Mouse (Mus musculus): ENCODE measurements at regions not wholly inside any gene's neighbourhood (a gene's known extent, or its start where the extent isn't known, plus 50 kb on each side); places are given as distances from the start of the nearest gene placed in this dataset.
A peak's percentile ranks its signal among the peaks of the same experiment; 100 is the strongest.

- dilution Hi-C loops (cut with MboI; ENCODE audit: extremely low pct_ligation_motif_present, extremely low pct_unique_long_range_greater_than_20kb, low sequenced_read_pairs): no loop called here
- H3K4me1 ChIP-seq (ENCODE audit: control insufficient read depth in 1 of 2, insufficient read depth in 2 of 2): peaks cover 0 to 16% of the 10 kb centered on the region in 2 experiments; a peak in 2 of 4 replicates
- H3K9ac ChIP-seq (ENCODE audit: insufficient read depth, low read depth): no peak overlapping the region
- no peak overlapping the region for H3K4me2 ChIP-seq (ENCODE audit: insufficient read depth, low read depth, poor library complexity, severe bottlenecking)
- no peak overlapping the region for H3K4me3 ChIP-seq (replicated peaks in 1 of 3; ENCODE audit: low read depth in 2 of 3, low read length in 2 of 3, poor library complexity in 1 of 3)
- no peaks in the 10 kb centered on the region for H3K27me3 ChIP-seq (replicated peaks)
- DNase-seq (ENCODE audit: extremely low read depth): no peak
- TF ChIP-seq MYC (IDR thresholded peaks at IDR 0.05; ENCODE audit: low read depth, low read length): no peak
- no peak for TF ChIP-seq ELF1 (IDR thresholded peaks at IDR 0.05; ENCODE audit: low read depth, low read length)
- no peak for TF ChIP-seq PAX5 (IDR thresholded peaks at IDR 0.05; ENCODE audit: low read length)
- no peak for TF ChIP-seq UBTF (IDR thresholded peaks at IDR 0.05; ENCODE audit: low read depth, low read length)
- no peak for TF ChIP-seq MEF2A (IDR thresholded peaks at IDR 0.05; ENCODE audit: borderline replicate concordance, low read depth, low read length)
- TF ChIP-seq EP300 (IDR thresholded peaks at IDR 0.05; ENCODE audit: low read length): no peak
- TF ChIP-seq RAD21 (IDR thresholded peaks at IDR 0.05; ENCODE audit: low read depth, low read length): no peak
- no peak for TF ChIP-seq NRF1 (IDR thresholded peaks at IDR 0.05; ENCODE audit: low read depth, low read length)
- no peak for TF ChIP-seq TCF12 (IDR thresholded peaks at IDR 0.05; ENCODE audit: low read depth, low read length)
- no peak for TF ChIP-seq JUND (conservative IDR thresholded peaks at IDR 0.05; ENCODE audit: low read depth, low read length)
- no peak for TF ChIP-seq CHD2 (IDR thresholded peaks at IDR 0.05; ENCODE audit: low read length)
- TF ChIP-seq RCOR1 (conservative IDR thresholded peaks at IDR 0.05; ENCODE audit: low read depth, low read length): no peak
- no peak overlapping the region for H3K27ac ChIP-seq (ENCODE audit: insufficient read depth, low read depth)
- H3K79me2 ChIP-seq (replicated peaks; ENCODE audit: control insufficient read depth, extremely low read depth, insufficient read depth, poor library complexity, severe bottlenecking): no peaks in the 10 kb centered on the region
- no peaks in the 10 kb centered on the region for H3K36me3 ChIP-seq (replicated peaks in 1 of 2; ENCODE audit: control insufficient read depth in 1 of 2, insufficient read depth in 1 of 2, low read length in 1 of 2)
- peaks cover 8% of the 10 kb centered on the region for H3K9me3 ChIP-seq (replicated peaks; ENCODE audit: low read length)
- in situ Hi-C loops (cut with MboI; ENCODE audit: low pct_ligation_motif_present, low pct_unique_long_range_greater_than_20kb, low sequenced_read_pairs): no loop called here
These were observed 128.8 kb upstream of the Zfp746 start for GRCm38 (mm10) chr6:48215212-48215611.

- Histone ChIP-seq H3K27me3 (replicated peaks) (no peaks in the 10 kb centered on the region), H3K9ac (ENCODE audit: insufficient read depth, low read depth) (no peak overlapping the region), H3K27ac (ENCODE audit: insufficient read depth, low read depth) (no peak overlapping the region), H3K36me3 (replicated peaks in 1 of 2; ENCODE audit: control insufficient read depth in 1 of 2, insufficient read depth in 1 of 2, low read length in 1 of 2) (no peaks in the 10 kb centered on the region), H3K4me3 (replicated peaks in 1 of 3; ENCODE audit: low read depth in 2 of 3, low read length in 2 of 3, poor library complexity in 1 of 3) (no peak overlapping the region), H3K9me3 (replicated peaks; ENCODE audit: low read length) (peaks cover 13% of the 10 kb centered on the region), H3K4me2 (ENCODE audit: insufficient read depth, low read depth, poor library complexity, severe bottlenecking) (no peak overlapping the region), H3K4me1 (ENCODE audit: control insufficient read depth in 1 of 2, insufficient read depth in 2 of 2) (peaks cover 0 to 15% of the 10 kb centered on the region in 2 experiments; a peak in 2 of 4 replicates), H3K79me2 (replicated peaks; ENCODE audit: control insufficient read depth, extremely low read depth, insufficient read depth, poor library complexity, severe bottlenecking) (no peaks in the 10 kb centered on the region)
- in situ Hi-C loops (cut with MboI; ENCODE audit: low pct_ligation_motif_present, low pct_unique_long_range_greater_than_20kb, low sequenced_read_pairs) (no loop called here), dilution Hi-C loops (cut with MboI; ENCODE audit: extremely low pct_ligation_motif_present, extremely low pct_unique_long_range_greater_than_20kb, low sequenced_read_pairs) (no loop called here)
- TF ChIP-seq TCF12 (IDR thresholded peaks at IDR 0.05; ENCODE audit: low read depth, low read length) (no peak), TBP (conservative IDR thresholded peaks at IDR 0.05; ENCODE audit: low read depth, low read length) (peak; percentile 88)
- DNase-seq (ENCODE audit: extremely low read depth): no peak
These were observed 123.3 kb upstream of the Zfp746 start for GRCm38 (mm10) chr6:48209739-48210138.

- no peaks in the 10 kb centered on the region for H3K36me3 ChIP-seq (replicated peaks in 1 of 2; ENCODE audit: control insufficient read depth in 1 of 2, insufficient read depth in 1 of 2, low read length in 1 of 2)
- H3K27ac ChIP-seq (ENCODE audit: insufficient read depth, low read depth): no peak overlapping the region
- TF ChIP-seq JUN (IDR thresholded peaks at IDR 0.05; ENCODE audit: insufficient read depth, low read depth, low read length): no peak
- TF ChIP-seq POLR2AphosphoS2 (IDR thresholded peaks at IDR 0.05; ENCODE audit: low read depth, low read length): no peak
- no peak for TF ChIP-seq TBP (conservative IDR thresholded peaks at IDR 0.05; ENCODE audit: low read depth, low read length)
- no peak for TF ChIP-seq ETS1 (conservative IDR thresholded peaks at IDR 0.05; ENCODE audit: low read depth, low read length)
- TF ChIP-seq NRF1 (IDR thresholded peaks at IDR 0.05; ENCODE audit: low read depth, low read length): no peak
- TF ChIP-seq MAX (IDR thresholded peaks at IDR 0.05; ENCODE audit: low read length): no peak
- no peak for TF ChIP-seq MEF2A (IDR thresholded peaks at IDR 0.05; ENCODE audit: borderline replicate concordance, low read depth, low read length)
- no peak for TF ChIP-seq SMC3 (IDR thresholded peaks at IDR 0.05; ENCODE audit: low read depth, low read length)
- no peak for TF ChIP-seq E2F4 (IDR thresholded peaks at IDR 0.05; ENCODE audit: insufficient replicate concordance, low read depth, low read length)
- TF ChIP-seq HCFC1 (IDR thresholded peaks at IDR 0.05; ENCODE audit: low read depth, low read length): no peak
- TF ChIP-seq ELF1 (IDR thresholded peaks at IDR 0.05; ENCODE audit: low read depth, low read length): no peak
- TF ChIP-seq CTCF (conservative IDR thresholded peaks at IDR 0.05 in 1 of 2, IDR thresholded peaks at IDR 0.05 in 1 of 2; ENCODE audit: low read depth in 2 of 2, low read length in 2 of 2): no peak
- no peak overlapping the region for H3K4me2 ChIP-seq (ENCODE audit: insufficient read depth, low read depth, poor library complexity, severe bottlenecking)
- H3K9me3 ChIP-seq (replicated peaks; ENCODE audit: low read length): peaks cover 13% of the 10 kb centered on the region
- H3K4me1 ChIP-seq (ENCODE audit: control insufficient read depth in 1 of 2, insufficient read depth in 2 of 2): peaks cover 0 to 8% of the 10 kb centered on the region in 2 experiments; a peak in 2 of 4 replicates
- in situ Hi-C loops (cut with MboI; ENCODE audit: low pct_ligation_motif_present, low pct_unique_long_range_greater_than_20kb, low sequenced_read_pairs): no loop called here
- no peak overlapping the region for H3K4me3 ChIP-seq (replicated peaks in 1 of 3; ENCODE audit: low read depth in 2 of 3, low read length in 2 of 3, poor library complexity in 1 of 3)
- no peak for DNase-seq (ENCODE audit: extremely low read depth)
- no peak overlapping the region for H3K9ac ChIP-seq (ENCODE audit: insufficient read depth, low read depth)
- dilution Hi-C loops (cut with MboI; ENCODE audit: extremely low pct_ligation_motif_present, extremely low pct_unique_long_range_greater_than_20kb, low sequenced_read_pairs): no loop called here
- H3K27me3 ChIP-seq (replicated peaks): no peaks in the 10 kb centered on the region
- H3K79me2 ChIP-seq (replicated peaks; ENCODE audit: control insufficient read depth, extremely low read depth, insufficient read depth, poor library complexity, severe bottlenecking): no peaks in the 10 kb centered on the region
These were observed 122.7 kb upstream of the Zfp746 start for GRCm38 (mm10) chr6:48209103-48209502.

All from CH12.LX (cell line).